9 mouse cellular contexts compared by ENCODE assay signal in the genomic region with DNA sequence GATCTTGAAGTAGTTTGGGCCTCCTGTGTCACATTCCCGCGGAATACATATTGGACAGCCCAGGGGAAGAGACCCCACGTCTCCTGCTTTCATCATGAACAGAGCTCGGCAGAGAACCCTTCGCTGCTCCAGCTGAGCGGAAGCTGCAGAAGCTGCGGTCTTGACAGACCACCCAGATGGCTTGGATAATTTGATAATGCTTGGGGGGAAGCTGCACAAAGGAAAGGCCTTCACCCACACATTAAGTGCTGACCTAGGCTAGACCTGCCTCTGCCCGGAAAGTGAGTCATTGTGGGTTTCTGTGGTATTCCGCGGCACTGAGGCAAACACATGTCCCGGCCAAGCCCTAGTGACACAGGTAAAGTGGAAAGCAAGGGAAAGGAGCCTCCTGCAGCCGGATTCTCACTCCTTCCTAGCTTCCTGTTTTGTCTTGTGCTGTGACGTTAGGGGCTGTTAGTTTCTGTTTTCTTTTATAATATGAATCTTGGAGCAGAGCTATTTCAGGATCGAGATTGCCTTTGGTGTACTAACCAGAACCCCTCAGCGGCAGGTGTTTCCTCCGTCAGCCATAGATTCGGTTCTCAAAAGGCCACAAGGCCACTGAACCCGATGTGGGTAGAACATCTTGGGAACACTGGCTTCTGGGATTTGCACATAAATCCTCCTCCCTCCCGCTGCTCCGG. TPM values are rescaled to one million over a fixed set of nuclear protein-coding genes. Genes with fewer than 3 reads are reported as not detected.
A peak's percentile ranks its signal among the peaks of the same experiment; 100 is the strongest.
DNase-seq lines count a peak whose midpoint lies in the region; ATAC-seq and TF ChIP-seq lines count a peak whose summit lies in the region.
"Had no signal": no experiment of that assay in that cellular context is flagged by ENCODE, and none has a peak within 500 bp of the region (broad histone marks: within the 10 kb centered on the region; RNA-seq: fewer than 3 reads in every experiment).

No protein-coding gene starts in this region.

- no peak for DNase-seq in gastrocnemius, adult 2 months
- DNase-seq in gastrocnemius, postnatal 10 days = no peak
- DNase-seq in lung, postnatal 36 days = peak; percentile 36
- DNase-seq in thymus, postnatal 25 days = peak; percentile 65
- DNase-seq in midbrain, embryonic 14.5 days = no peak

- H3K27ac ChIP-seq in gastrocnemius, adult 2 months = no peak overlapping the region; the same call in 1 of the 2 replicates
- 0 out of 2 replicates have a peak overlapping the region, but pooled peaks have one; percentile 18 for H3K27ac ChIP-seq in embryonic facial prominence, embryonic 13.5 days
- no peak overlapping the region for H3K27ac ChIP-seq in midbrain, embryonic 14.5 days (replicated peaks; ENCODE audit: low read depth, low read length)
- H3K27ac ChIP-seq in midbrain, embryonic 13.5 days = no peak overlapping the region
- H3K27ac ChIP-seq: neural tube, embryonic 12.5 days had no signal

- intact Hi-C loops in gastrocnemius, adult 2 months (cut with DNase I) = no loop called here

- no peaks in the 10 kb centered on the region for H3K27me3 ChIP-seq in embryonic facial prominence, embryonic 13.5 days
- H3K27me3 ChIP-seq in midbrain, embryonic 14.5 days (ENCODE audit: control insufficient read depth, insufficient read depth, low read length) = no peaks in the 10 kb centered on the region
- H3K27me3 ChIP-seq in midbrain, embryonic 13.5 days = no peaks in the 10 kb centered on the region
- H3K27me3 ChIP-seq: neural tube, embryonic 12.5 days had no signal

- no peak for TF ChIP-seq CTCF in gastrocnemius, adult 2 months (IDR thresholded peaks at IDR 0.05)

- peaks cover 6% of the 10 kb centered on the region for H3K4me1 ChIP-seq in embryonic facial prominence, embryonic 13.5 days
- no peaks in the 10 kb centered on the region for H3K4me1 ChIP-seq in midbrain, embryonic 14.5 days (ENCODE audit: control insufficient read depth, insufficient read depth, low read length)
- no peaks in the 10 kb centered on the region; the same call in 1 of the 2 replicates for H3K4me1 ChIP-seq in midbrain, embryonic 13.5 days (replicated peaks)

- peak; percentile 76 for ATAC-seq in CD4-positive, CD25-positive, alpha-beta regulatory T cell, adult 4 months
- ATAC-seq in embryonic facial prominence, embryonic 13.5 days (ENCODE audit: insufficient number of reproducible peaks, insufficient read depth, low FRiP score, low TSS enrichment, low read depth) = no peak
- no peak for ATAC-seq in midbrain, embryonic 14.5 days (ENCODE audit: low FRiP score, low TSS enrichment)
- ATAC-seq in midbrain, embryonic 13.5 days = no peak

- H3K36me3 ChIP-seq in embryonic facial prominence, embryonic 13.5 days = no peaks in the 10 kb centered on the region
- no peaks in the 10 kb centered on the region for H3K36me3 ChIP-seq in midbrain, embryonic 14.5 days (ENCODE audit: control insufficient read depth, insufficient read depth, low read length)
- no peaks in the 10 kb centered on the region for H3K36me3 ChIP-seq in midbrain, embryonic 13.5 days
- H3K36me3 ChIP-seq: neural tube, embryonic 12.5 days had no signal

- WGBS in embryonic facial prominence, embryonic 13.5 days = 48% methylated on average over 20 of the region's 20 CpGs
- 79% methylated on average over 20 of the region's 20 CpGs for WGBS in midbrain, embryonic 14.5 days
- 73% methylated on average over 20 of the region's 20 CpGs for WGBS in midbrain, embryonic 13.5 days

- H3K9me3 ChIP-seq in embryonic facial prominence, embryonic 13.5 days = no peaks in the 10 kb centered on the region
- H3K9me3 ChIP-seq in midbrain, embryonic 14.5 days (ENCODE audit: control insufficient read depth, low read length) = no peaks in the 10 kb centered on the region
- H3K9me3 ChIP-seq in midbrain, embryonic 13.5 days = no peaks in the 10 kb centered on the region
- H3K9me3 ChIP-seq: neural tube, embryonic 12.5 days had no signal

- no peak overlapping the region for H3K9ac ChIP-seq in embryonic facial prominence, embryonic 13.5 days
- no peak overlapping the region for H3K9ac ChIP-seq in midbrain, embryonic 14.5 days (replicated peaks; ENCODE audit: low read length)
- no peak overlapping the region for H3K9ac ChIP-seq in midbrain, embryonic 13.5 days (replicated peaks)
- H3K9ac ChIP-seq: neural tube, embryonic 12.5 days had no signal

- peak overlapping the region; percentile 12 for H3K4me2 ChIP-seq in embryonic facial prominence, embryonic 13.5 days
- no peak overlapping the region for H3K4me2 ChIP-seq in midbrain, embryonic 14.5 days (ENCODE audit: low read length)
- H3K4me2 ChIP-seq in midbrain, embryonic 13.5 days (replicated peaks) = no peak overlapping the region
- H3K4me2 ChIP-seq: neural tube, embryonic 12.5 days had no signal

- H3K4me3 ChIP-seq in gastrocnemius, adult 2 months = peak overlapping the region; percentile 48
- no peak overlapping the region for H3K4me3 ChIP-seq in embryonic facial prominence, embryonic 13.5 days
- no peak overlapping the region for H3K4me3 ChIP-seq in midbrain, embryonic 14.5 days (replicated peaks; ENCODE audit: low read depth, low read length)
- H3K4me3 ChIP-seq in midbrain, embryonic 13.5 days (replicated peaks) = no peak overlapping the region
- H3K4me3 ChIP-seq: neural tube, embryonic 12.5 days had no signal

RNA-seq across cellular contexts. Expression of gene Skil, which starts 33.6 kb away (rescaled TPM):
- total RNA-seq in gastrocnemius, adult 2 months (2021) = 10 to 100 TPM in 1 of 2 experiments, 1 to 10 TPM in 1; 8.3 to 19.8 TPM
- 10 to 100 TPM; 17.6 to 19.3 TPM for total RNA-seq in gastrocnemius, postnatal 10 days (2021)
- 10 to 100 TPM; 60.4 to 66.0 TPM for polyA plus RNA-seq in CD4-positive, CD25-positive, alpha-beta regulatory T cell, adult 4 months (2017; shearing (Covaris generic))
- polyA plus RNA-seq in embryonic facial prominence, embryonic 13.5 days (2015; fragmentation: Nextera tagmentation; extraction: Ambion mirVana) = 18.4 and 23.6 TPM in 2 replicates
- polyA plus RNA-seq in midbrain, embryonic 14.5 days (2014; fragmentation: Nextera tagmentation; extraction: Ambion mirVana) = 35.0 and 42.4 TPM in 2 replicates
- polyA plus RNA-seq in midbrain, embryonic 13.5 days (2015; fragmentation: Nextera tagmentation; extraction: Ambion mirVana) = 36.8 and 41.1 TPM in 2 replicates

Comparison
In these comparisons a context has a peak if more than half of its experiments do, and no peak if none do; other contexts are left out.
1. DNase-seq: peak in lung, postnatal 36 days (single experiment) and thymus, postnatal 25 days (single experiment); none in gastrocnemius, adult 2 months (single experiment), gastrocnemius, postnatal 10 days (single experiment) and midbrain, embryonic 14.5 days (single experiment).